Mouse (Mus musculus) A20 (cell line): ENCODE data around the gene Ero1l.
A peak's percentile ranks its signal among the peaks of the same experiment; 100 is the strongest.

ENCODE experiments used
- DNase-seq: peaks from one replicate; pipeline ENCODE4 v3.0.0-alpha.2; 2011; ENCODE audit warnings: low read depth, low spot score

Ero1l gene

DNA sequence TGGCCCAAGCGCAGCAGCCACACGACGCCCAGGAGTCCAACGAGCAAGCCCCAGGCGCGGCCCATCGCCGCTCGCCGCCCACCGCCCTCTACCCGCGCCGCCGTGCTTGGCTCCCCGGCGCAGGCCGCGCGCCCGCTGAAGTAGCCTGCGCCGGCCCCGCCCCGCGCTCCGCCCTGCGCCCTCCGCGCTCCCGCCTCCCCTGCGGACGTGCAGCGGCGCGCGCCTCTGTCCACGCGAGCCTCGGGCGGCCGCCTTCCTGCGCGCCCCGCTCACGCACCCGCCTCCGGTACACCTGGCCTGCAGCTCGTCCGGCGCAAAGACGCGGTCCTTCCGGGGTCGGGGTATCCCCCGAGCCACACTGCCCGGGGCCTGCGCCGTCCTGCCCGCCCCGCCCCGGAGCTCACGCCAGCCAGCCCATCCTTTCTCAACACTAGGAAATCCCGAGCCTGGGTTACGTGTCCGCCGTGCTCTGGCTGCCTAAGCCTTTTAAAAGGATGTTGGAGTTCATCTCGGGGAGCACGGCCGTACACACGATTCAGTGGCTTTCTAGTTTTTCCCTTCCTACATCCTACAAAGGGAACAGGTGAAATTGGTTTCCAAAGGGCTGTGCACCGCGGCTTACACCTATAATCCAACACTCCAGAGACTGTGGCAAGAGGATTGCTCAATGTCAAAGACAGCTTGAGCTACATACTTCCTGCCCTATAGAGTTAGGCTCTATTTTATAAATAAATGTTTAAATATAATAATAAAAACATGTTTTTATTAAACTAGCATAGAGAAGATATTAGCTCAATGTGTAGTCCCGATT, at the start of gene Ero1l:
Gene Ero1l, minus strand, starts transcription at position 346 of the 811 bp plus-strand sequence.
- peak; percentile 93 for DNase-seq

DNA sequence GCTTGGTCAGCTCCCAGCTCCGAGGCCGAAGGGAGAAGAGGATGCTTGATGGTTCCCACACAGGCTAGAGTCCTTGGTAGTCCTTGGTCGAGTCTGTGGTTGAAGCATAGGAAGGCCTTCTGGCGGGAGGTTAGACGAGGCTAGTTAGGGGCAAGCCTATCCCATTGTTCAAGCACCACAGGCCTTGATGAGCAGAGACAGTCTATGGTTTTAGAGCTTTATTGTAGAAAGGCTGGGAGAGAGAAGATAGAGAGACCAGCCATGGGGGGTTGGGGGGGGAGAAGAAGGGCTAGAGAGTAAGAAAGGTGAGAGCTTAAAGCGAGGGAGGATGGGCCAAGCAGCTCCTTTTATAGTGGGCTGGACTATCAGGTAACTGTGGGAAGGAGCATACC, 46.6 kb upstream of the Ero1l start:
- DNase-seq = no peak

DNA sequence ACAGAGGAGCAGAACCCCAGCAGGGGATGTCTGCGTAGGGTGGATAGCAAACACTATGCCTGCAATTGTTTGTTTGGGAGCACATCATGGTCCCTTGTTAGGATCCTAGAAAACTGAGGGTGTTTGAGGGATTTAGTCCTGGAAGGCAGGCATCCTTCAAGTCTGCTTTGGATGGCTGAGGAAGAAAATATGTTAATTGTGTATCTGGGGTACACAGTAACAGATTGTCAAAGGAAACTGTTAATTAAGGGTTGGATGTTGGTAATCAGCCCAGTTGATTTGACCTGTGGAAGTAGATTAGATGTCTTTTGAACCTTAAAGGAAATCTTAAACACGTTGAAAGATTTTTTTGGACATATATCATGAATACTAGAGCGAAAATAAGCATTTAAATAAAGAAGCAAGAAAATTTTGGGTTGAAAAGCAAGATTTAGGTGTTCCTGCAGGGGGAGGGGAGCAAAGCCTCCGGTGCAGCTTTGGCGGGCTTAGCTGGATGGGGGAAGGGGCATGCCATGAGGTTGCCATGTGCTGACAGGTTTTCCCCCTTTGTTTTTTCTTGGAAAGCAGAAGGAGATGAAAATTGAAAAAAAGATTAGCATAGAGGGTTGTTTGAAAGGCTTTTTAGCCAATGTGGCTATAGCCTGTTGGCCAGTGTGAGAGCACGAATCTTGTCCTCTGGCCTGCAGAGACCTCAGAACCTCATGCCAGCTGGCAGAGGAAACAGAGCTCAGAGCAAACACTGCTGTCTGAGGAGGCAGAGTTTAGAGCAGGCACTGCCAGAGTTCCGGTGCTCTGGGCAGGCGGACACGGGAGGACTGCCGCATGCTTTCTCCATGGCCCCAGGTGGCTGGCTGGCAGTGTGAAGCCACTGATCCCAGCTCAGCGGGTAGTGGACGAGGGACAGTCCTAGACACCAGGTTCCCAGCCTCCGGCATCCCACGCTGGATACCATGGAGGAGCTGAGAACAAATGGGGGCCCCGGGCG, 45.9 kb upstream of the Ero1l start:
- no peak for DNase-seq

DNA sequence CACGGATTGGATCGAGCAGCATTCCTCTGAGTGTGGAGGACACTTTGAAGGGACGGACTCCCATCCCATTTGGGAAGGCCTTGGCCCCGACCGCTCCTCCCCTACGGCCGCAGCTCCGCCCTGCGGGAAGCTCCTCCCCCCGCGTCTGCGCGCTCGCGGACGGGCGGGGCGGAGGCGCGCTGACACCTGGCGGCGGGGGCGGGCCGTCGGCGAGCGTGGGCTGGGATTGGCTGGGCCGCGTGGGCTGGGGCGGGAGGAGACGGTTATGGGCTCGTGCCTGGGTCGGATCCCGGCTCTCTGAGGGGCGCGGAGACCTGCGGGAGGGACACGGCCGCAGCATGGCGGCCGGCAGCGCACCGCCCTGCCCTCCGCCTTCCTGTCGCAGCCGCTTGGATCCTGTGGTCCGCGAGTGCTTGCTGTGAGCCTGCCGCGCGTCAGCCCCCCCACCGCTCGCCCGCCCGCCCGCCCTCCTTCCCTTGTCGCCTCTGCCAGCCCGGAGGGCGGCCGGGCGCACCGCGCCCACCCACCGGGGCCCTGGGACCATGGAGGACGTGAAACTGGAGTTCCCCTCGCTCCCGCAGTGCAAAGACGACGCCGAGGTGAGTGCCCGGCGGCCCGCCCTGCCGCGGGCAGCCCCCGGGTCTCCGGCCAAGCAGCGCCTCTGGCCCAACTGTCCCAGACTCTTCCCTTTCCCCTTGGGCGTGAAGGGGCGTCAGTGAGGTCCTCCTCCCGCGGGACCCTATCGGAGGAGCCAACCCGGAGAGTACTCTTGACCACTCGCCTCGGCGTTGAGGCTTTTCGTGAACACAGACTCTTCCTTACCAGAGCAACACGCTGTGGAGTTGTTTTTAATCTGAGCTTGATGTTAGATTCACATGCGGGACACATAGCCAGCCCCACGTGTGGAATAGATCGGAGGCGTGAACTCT, 32.6 kb upstream of the Ero1l start, which contains the start of gene Styx:
Gene Styx, plus strand, starts transcription at position 163 of the 929 bp plus-strand sequence.
- peak; percentile 94 for DNase-seq

DNA sequence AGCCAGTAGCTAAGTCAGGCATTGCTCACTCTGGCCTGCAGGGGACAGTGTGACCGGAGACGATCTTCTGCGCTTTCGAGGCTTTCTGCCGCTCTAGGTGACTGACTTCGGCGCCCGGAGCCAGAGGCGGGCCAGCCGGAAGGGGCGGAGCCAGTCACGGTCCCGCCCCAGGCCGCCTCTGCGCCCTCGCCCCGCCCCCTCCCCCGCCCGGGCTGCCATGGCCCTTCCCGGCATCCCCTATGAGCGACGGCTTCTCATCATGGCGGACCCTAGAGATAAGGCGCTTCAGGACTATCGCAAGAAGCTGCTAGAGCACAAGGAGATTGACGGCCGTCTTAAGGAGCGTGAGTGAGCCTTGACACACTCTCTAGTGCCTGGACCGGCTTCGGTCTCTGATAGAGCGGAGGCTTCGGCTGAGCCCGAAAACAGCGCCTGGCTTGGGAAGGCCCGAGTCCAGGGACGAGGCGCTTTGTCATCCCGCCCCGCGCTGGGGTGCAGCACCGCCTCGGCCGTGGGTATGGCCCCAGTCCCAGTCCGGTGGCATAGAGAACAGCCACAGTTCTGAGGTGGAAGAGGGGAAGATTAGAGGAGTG, 11.1 kb upstream of the Ero1l start, which contains the start of gene Psmc6:
Gene Psmc6, plus strand, starts transcription at position 200 of the 593 bp plus-strand sequence.
- DNase-seq = peak; percentile 94

DNA sequence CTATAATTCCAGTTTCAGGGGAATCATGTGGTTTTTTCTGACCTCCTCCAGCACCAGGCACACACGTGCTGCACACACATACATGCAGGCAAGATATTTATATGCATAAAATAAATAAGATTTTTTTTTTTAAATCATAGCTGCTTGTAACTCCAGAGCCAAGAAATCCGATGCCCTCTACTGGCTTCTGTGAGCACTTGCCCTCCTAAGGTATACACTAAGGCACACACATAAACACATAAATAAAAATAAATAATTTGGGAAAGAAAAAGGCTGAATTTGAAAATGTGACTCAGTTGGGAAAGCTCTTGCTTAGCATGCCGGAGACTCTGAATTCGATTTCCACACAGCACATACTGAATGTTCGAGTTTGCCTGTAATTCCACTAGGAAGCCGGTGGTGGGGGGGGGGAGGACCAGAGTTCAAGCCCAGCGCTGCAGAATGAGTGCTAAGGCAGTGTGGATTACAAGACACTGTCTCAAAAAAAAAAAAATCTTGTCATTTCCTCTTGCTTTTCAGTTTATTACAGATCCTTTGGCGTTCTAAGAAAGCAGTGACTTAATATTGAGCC, 10.5 kb upstream of the Ero1l start:
- DNase-seq = no peak

DNA sequence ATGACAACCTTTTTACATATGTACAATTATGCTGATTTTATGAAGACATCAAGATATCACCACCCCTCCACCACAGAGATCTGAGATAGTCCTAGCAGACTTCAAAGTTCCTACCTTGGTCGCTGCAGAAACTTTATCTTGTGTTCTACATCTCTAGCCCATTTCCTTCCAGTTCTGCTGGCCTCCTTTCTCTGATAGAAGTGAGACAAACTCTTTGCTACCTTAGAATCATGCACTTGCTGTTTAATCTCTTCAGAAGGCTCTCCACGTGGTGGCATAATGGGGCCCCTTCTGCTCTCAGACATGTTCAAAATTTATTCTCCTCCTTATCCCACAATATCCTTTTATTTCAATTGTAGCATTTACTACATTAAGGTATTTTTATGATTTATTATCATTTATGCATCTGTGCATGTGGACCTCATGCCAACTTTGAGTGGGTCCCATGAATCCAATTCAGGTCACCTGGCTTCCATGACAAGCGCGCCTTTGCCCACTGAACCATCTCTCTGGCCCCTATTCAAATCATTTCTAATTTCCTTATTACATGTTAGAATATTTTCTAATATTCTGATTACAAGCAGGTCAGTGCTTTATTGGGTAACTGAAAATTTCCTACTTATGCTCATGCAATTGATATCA, 9.6 kb upstream of the Ero1l start:
- no peak for DNase-seq

DNA sequence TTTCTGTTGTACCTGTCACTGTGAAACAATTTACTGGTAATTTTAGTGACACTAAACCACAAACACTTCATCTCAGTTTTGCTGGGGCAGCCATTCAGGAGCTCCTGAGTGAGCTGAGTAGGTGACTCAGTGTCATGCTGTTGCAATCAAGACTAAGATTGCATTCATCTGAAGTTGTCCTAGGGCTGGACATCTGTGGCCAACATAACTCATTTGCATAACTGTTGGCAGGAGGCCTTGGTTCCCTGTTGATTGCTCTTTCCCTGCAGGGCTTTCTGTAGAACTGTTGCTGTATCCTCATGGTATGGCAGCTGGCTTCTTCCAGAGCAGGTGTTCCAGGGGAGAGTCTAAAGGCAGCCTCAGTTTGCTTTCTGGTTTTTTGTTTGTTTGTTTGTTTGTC, 6.9 kb upstream of the Ero1l start:
- DNase-seq = peak; percentile 69

DNA sequence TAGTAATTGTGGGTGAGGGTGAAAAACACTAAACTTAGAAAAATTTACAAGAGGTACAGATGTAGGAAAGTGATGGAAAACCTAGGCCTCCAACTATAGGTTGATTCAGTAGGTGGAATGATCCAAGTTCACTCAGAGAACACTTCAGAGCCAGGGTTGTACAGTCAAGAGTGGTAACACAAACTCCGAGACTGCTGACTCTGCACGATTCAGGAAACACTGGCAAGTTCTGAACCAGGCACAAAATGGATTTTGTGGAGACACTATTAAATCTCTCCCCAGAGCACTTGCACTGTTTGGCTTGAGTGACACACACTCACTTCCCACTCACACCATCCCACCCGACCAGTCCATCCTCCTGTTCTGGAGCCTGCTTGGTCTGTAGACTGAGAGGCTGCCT, 4.7 kb upstream of the Ero1l start:
- DNase-seq = no peak

DNA sequence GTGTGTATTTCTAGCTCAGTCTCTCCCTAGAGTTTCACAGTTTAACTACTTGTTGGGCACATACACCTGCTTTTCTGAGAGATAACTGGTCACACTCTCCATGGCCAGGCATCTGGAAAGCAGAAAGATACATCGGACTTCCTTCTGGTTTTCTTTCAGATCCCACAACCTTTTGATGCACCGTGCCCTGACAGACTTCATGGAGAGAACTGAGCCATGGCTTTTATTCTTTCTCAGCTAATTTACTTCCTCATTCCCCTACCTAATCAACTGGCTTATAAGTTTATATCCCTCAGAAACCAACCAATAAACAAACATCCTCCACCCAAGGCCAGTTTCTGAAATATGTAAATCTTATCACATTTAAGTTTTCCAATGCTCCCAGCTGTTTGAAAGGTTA, 3.9 kb upstream of the Ero1l start:
- no peak for DNase-seq

DNA sequence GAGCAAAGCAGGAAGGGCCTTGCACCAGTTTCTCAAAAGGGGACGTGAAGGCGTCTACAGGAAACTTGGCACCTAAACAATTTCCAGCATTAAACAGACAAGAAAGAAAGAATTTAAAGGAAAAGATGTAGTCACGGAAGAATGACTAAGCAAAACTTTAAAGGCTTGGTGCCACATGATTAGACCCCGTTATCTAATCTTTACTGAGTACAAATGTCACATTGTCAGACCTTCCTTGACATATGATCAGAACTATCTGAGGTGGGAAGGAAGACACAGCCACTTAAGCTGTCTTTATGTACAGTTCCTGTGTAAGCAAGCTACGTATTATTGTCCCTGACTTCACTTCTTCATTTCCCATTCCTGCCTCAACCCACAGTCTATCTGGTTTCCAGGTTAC, 3.1 kb upstream of the Ero1l start:
- no peak for DNase-seq

DNA sequence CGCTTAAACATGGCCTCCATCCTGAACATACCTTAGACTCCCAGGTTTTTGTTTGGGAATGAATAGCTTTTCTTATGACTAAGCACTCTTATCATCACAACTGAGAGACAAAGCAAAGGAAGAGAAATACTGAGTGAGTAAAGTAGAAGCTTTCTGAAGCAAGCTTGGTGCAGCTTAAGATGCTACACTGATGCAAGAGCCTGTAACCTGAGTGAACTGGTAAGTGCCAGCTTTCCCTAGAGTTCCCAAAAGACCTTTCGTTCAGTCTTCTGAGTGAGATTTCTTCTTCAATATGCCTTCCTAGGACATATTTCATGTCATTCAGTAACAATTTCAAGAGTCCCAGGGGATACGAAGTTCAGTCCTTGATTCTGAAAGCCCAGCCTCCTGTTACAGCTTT, 2.5 kb upstream of the Ero1l start:
- DNase-seq = no peak

DNA sequence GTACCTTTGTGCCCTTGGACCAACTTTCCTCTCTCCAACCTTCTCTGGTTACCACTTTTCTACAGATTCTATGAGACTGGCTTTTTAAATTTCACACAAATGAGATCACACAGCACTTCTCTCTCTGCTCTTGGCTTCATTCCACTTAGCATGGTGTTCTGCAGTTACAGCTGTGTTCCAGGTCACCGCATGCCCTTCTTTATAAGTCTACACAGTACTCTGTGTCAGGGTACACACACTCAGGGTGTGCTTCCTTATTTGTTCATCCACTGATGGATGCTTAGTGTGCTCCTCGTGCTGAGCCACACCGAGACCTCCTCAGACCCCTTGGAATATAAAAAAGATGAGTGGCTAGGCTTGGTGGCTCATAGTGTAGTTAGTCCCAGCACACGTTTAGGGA, 1.5 kb upstream of the Ero1l start:
- DNase-seq = peak; percentile 57

DNA sequence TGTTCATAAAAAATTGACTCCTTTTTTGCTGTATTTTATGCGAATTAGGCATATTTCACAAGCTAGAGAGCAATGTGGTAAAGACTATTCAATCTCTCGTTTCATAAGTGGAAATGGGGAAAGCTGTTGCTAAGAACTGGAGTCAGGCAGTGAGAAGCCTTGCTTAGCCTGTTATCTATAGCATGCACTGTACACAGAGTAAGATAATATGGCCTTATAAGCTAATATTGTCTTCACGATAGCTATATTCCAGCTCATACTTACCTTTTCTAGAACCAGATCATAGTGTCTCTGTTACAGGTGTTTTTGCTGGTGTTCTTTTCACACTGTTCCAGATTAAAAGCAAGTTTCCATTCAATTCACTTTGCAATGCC, 653 bp upstream of the Ero1l start:
- DNase-seq = peak; percentile 40

DNA sequence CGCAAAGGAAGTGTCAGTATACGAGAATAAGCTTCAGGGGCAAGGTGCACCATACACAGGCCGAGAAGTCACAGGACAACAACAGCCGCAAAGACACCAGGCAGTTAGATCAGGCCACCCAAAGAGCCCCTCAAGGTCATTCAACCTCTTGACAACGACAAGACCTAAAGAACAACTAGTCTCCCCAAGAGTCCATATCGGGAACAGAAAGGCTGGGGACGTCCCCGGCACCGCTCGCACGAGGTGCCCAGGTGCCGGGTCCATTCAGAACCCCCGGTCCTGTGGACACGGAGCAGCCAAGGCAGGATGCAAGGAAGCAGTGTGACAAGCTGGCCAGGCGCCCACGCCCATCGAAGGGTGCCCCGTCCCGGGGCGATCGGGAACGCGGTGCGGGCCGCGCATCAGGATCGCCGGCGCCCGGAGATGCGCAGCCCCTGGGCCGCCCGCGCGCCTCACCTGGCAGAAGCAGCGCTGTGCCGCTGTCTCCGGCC, 605 bp downstream of the Ero1l start:
- peak; percentile 67 for DNase-seq

DNA sequence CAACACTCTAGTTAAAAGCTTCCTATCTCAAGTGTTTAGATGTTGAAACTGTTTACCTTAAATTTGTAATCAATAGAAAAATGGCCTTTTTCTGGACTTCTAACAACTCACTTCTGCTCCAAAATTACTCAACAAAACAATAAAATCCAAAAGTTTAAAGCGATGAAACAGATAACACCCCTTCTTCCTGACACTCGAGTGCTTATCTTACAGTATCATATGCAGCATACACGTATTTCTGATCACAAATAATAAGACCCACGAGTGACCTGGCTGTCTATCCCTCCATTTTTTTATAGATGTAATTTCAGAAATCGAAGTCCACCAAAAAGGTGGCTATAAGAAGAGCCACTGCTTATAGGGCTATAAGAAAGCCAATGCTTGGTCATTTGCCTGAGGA, 1.6 kb downstream of the Ero1l start:
- DNase-seq = no peak

DNA sequence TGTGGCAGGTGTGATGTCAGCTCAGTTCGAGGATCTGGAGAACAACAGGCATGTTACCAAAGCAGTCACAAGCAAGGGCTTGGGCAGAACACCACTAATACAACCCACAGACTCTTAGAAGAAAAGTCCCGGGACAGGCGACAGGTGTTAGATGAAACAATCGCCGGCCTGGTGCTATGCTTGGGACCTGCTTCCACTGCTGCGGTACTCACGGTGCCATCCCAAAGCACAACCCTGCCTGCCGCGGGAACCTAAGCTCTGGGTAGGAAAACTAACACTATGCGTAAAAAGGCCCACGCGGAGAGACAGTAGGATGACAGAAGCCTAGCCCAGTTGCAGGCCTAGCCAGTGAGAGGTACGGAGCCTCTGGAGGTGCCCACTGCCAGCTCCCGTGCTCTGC, 8.5 kb downstream of the Ero1l start:
- no peak for DNase-seq

DNA sequence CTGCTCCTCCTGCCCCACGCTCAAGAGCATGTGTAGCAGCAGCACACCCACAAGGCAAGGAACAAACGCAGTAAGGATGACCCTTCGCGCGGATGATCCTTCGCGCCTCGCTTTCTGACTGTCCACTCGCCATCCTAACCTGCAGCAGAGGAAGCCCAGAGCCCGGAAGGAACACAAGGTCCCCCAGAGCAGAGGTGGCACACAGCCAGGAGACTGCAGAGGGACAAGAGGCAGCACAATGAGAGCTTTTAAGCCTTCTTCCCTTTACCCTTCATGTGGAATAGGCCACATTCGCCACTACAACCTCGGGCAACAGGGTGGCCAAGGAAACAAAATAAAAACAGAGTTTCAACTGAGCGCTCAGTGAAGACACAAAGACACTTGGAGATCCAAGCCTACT, 8.9 kb downstream of the Ero1l start:
- no peak for DNase-seq

DNA sequence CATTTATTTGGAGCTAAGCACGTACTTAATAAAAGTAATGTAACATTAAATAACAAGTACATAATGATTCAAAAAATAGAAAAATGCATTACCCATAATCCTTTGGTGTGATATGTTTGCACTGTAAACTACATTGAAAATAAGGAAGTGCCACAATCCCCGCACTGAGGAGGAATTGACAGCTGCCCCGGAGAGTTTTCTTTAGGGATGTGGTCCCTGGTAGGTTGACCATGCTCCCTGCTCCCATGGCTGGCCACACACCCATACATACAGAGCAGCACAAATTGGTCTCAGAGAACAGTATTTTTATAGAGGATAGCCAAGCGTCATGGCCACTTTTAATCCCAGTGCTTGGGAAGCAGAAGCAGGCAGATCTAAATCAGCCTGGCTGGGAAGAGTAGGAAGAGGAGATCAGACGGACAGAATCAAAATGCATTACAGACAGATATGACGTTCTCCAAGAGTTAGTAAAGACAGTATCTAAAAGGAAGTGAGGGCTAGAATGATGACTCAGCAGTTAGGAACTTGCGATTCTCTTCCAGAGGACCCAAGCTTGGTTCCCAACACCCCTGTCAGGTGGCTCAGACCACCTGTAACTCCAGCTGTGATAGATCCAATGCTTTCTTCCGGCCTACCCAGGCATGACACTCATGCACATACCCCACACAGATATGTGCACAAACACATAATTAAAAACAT, 10.8 kb downstream of the Ero1l start:
- no peak for DNase-seq
